Mouse (Mus musculus): ENCODE measurements around the gene Tuba4a. TPM values are rescaled to one million over a fixed set of nuclear protein-coding genes. Genes with fewer than 3 reads are reported as not detected.
A peak's percentile ranks its signal among the peaks of the same experiment; 100 is the strongest.

The Tuba4a gene
- 283 and 585 TPM in 2 replicates for polyA plus RNA-seq (2012; ENCODE audit: insufficient read depth, low replicate concordance)

DNA sequence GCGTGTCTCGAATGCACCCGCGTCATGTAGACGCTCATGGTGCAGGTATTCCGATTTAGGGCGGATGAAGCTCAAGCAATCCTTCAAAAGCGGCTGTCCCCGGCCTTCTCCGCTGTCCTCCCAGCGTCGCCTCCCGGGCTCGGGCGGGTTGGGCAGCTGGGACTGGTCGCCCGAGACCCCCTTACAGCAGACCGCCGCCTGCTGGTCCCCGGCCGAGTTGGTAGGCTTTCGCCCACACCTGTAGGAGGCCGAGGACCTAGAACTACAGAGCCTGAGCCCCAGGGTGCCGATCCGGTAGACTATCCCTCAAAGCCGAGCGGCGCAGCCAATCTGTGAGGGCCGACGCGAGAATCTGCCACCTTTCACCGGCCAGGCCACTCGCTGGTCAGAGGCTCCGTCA lies at the start of gene Tuba4a:
Tuba4a (minus strand) TSS at position 335 of the 400 bp plus-strand sequence.
- TF ChIP-seq FLI1 (IDR thresholded peaks at IDR 0.05; ENCODE audit: low read length) (no peak), GATA1 (IDR thresholded peaks at IDR 0.05; ENCODE audit: borderline replicate concordance, low read length) (no peak)
- peaks cover 83% of the 10 kb centered on the region for H3K4me1 ChIP-seq

DNA sequence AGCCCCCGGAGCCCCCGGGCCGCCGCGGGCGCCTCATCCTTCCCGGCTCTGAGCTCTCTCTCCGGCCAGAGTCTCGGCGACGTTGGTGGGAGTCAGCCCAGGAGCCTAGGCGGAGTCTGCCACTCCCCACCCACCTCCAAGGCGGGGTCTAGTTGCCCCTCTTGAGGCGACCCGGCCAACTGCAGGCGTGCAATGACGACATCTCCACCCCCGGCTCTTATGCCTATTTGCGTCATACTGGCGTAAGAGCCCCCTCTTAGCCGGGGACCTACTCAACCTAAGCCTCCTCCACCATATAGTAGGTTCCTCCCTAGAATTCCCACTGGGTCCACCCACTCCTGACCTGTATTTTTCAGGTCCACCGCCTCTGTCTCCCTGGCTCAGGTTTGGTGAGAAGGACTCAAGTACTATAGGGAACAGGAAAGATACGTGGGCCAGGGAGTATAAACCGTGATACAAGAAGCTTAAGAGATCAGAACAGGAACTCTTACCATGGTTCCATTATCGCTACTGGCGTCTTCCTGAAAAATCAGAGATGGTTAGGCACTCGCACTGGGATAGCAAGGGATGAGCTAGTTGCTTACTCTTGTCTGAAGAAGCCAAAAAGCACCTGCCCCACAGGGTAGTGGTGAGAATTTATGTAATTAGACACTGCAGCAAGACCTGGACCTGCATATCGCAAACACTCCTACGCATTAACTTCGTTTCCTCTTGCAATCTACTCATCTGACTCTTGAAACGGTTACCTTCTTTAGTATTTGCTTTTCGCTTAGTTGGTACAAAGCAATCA lies 44.6 kb upstream of the Tuba4a start, which contains the start of gene Ptprn:
Ptprn (minus strand) TSS at position 412 of the 790 bp plus-strand sequence.
- TF ChIP-seq GATA1 (IDR thresholded peaks at IDR 0.05; ENCODE audit: borderline replicate concordance, low read length) (no peak), FLI1 (IDR thresholded peaks at IDR 0.05; ENCODE audit: low read length) (no peak)
- Histone ChIP-seq H3K9me3 (no peaks in the 10 kb centered on the region), H3K36me3 (replicated peaks; ENCODE audit: low read length) (no peaks in the 10 kb centered on the region), H3K27me3 (replicated peaks) (peaks cover 52% of the 10 kb centered on the region), H3K4me1 (peaks cover 29% of the 10 kb centered on the region), H3K4me3 (replicated peaks) (peak within 1 kb of the TSS; percentile 90)

More for the DNA sequence above, at the start of gene Tuba4a:
- no peaks in the 10 kb centered on the region for H3K9me3 ChIP-seq
- H3K4me3 ChIP-seq (replicated peaks) = peak within 1 kb of the TSS; percentile 96
- peaks cover 37% of the 10 kb centered on the region for H3K36me3 ChIP-seq (replicated peaks; ENCODE audit: low read length)
- H3K27me3 ChIP-seq (replicated peaks) = no peaks in the 10 kb centered on the region

DNA sequence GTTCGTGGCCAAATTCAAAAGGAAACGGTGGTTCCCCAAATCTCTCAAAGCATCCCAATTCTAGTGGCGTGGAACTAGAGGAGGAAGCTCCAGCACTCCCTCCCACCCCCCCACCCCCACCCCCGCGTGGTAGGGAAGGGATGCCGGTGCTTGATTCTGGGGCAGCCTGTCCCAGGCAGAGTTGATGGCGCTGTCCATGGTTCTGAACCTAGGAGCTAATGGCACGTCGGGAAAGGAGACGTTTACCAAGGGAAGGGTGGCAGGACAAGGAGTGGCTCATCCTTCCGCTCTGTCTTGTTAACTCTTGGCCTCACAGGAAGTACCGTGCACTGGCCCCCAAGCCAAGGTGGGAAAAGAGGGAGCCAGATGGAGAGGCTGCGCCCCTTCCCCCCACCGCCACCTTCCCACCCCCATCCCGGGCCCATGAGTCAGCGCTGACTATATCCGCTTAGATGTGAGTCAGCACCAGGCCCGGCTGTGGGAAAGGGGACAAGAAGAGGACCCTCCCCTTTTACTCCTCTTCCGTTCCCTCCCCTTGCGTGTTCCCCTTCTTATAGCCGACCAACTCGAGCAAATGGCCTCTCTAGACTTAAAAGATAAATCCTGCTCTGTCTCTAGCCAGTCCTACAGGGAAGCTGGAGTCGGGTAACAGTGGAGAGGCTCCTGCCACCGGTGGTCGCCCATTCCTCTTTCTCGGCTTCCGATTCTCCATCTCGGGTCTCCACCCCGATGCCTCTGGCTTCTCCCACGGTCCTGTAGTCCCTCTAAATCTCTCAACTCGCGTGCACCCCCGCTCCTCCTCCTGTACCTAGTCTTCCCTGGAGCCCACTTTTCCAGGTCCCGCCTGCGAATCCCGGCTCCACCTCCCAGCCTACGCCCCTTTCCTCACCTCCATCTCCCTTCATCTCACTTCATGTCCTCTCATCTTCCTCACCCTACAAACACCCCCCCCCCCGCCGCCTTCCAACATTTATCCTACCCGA lies 43.6 kb upstream of the Tuba4a start:
- Histone ChIP-seq H3K36me3 (replicated peaks; ENCODE audit: low read length) (no peaks in the 10 kb centered on the region), H3K4me1 (peaks cover 31% of the 10 kb centered on the region), H3K27me3 (replicated peaks) (peaks cover 44% of the 10 kb centered on the region), H3K4me3 (replicated peaks) (peak overlapping the region; percentile 90), H3K9me3 (no peaks in the 10 kb centered on the region)
- no peak for TF ChIP-seq FLI1 (IDR thresholded peaks at IDR 0.05; ENCODE audit: low read length)
- TF ChIP-seq GATA1 (IDR thresholded peaks at IDR 0.05; ENCODE audit: borderline replicate concordance, low read length) = no peak

DNA sequence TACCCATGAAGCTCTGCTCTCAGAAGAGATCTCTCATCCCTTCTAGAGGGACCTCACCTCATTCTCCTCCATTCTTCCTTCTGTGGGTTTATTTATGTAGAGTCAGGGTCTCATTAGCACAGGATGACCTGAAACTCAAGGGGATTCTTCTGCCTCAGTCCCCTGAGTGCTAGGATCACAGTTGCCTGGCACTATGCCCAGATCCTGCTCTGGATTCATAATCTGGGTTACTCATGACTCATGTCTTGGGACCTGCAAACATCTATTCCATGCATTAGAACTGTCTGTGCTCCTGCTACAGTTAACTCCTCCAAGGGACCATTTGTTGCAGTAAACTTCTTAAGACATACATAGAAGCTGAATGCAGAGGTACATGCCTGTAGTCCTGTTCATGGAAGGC lies 41.6 kb upstream of the Tuba4a start:
- H3K4me3 ChIP-seq (replicated peaks) = no peak overlapping the region
- no peaks in the 10 kb centered on the region for H3K9me3 ChIP-seq
- no peak for TF ChIP-seq FLI1 (IDR thresholded peaks at IDR 0.05; ENCODE audit: low read length)
- no peak for TF ChIP-seq GATA1 (IDR thresholded peaks at IDR 0.05; ENCODE audit: borderline replicate concordance, low read length)
- H3K4me1 ChIP-seq = peaks cover 36% of the 10 kb centered on the region
- H3K27me3 ChIP-seq (replicated peaks) = peaks cover 55% of the 10 kb centered on the region
- no peaks in the 10 kb centered on the region for H3K36me3 ChIP-seq (replicated peaks; ENCODE audit: low read length)

DNA sequence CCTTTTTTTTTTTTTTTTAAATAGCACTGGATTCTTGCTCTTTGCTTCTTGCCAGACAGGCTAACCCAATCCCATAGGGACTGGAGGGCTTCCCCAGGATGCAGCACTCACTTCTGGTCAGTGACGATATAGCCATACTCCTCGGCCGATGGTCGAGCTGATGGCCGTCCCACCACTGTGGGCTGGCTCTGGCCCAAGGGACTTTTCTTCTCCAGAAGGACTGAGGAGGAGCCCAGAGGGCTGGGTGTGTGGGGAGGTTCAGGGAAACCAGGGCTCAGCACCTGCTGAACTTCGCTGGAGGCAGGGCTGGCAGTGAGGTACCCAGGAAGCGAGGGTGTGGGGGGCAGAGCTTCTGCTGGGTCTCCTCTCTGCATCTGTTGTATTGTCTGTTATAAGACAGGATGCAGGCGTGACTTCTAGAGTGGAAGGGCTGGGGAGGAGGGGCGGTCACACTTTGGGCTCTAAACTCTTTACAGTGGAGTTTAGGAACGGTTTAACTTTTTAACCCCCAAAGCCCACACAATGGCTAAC lies 35.9 kb upstream of the Tuba4a start:
- Histone ChIP-seq H3K27me3 (replicated peaks) (peaks cover 20% of the 10 kb centered on the region), H3K9me3 (no peaks in the 10 kb centered on the region), H3K4me3 (replicated peaks) (no peak overlapping the region), H3K36me3 (replicated peaks; ENCODE audit: low read length) (no peaks in the 10 kb centered on the region), H3K4me1 (peaks cover 59% of the 10 kb centered on the region)
- TF ChIP-seq FLI1 (IDR thresholded peaks at IDR 0.05; ENCODE audit: low read length) = no peak
- TF ChIP-seq GATA1 (IDR thresholded peaks at IDR 0.05; ENCODE audit: borderline replicate concordance, low read length) = no peak

DNA sequence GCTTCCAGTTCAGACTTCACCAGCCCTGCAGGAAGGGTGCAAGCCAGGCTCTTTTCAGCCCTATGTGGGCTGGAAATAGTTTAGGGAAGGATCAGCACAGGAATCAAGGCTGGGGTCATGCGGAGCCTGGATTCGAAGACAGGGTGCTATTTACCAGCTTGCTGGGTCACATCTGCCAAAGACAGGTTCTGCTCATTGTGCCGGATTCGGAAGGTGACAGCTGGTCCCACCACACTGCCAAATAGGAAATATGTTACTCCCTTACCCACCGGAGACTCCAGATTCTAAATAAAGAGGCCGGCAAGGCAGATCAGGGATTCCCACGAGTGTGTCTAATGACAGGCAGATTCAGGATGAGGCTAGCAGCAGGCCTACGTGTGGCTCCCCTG lies 35.0 kb upstream of the Tuba4a start:
- H3K4me3 ChIP-seq (replicated peaks) = no peak overlapping the region
- peaks cover 2% of the 10 kb centered on the region for H3K36me3 ChIP-seq (replicated peaks; ENCODE audit: low read length)
- peaks cover 68% of the 10 kb centered on the region for H3K4me1 ChIP-seq
- TF ChIP-seq GATA1 (IDR thresholded peaks at IDR 0.05; ENCODE audit: borderline replicate concordance, low read length) (no peak), FLI1 (IDR thresholded peaks at IDR 0.05; ENCODE audit: low read length) (no peak)
- H3K27me3 ChIP-seq (replicated peaks) = peaks cover 15% of the 10 kb centered on the region
- H3K9me3 ChIP-seq = no peaks in the 10 kb centered on the region

DNA sequence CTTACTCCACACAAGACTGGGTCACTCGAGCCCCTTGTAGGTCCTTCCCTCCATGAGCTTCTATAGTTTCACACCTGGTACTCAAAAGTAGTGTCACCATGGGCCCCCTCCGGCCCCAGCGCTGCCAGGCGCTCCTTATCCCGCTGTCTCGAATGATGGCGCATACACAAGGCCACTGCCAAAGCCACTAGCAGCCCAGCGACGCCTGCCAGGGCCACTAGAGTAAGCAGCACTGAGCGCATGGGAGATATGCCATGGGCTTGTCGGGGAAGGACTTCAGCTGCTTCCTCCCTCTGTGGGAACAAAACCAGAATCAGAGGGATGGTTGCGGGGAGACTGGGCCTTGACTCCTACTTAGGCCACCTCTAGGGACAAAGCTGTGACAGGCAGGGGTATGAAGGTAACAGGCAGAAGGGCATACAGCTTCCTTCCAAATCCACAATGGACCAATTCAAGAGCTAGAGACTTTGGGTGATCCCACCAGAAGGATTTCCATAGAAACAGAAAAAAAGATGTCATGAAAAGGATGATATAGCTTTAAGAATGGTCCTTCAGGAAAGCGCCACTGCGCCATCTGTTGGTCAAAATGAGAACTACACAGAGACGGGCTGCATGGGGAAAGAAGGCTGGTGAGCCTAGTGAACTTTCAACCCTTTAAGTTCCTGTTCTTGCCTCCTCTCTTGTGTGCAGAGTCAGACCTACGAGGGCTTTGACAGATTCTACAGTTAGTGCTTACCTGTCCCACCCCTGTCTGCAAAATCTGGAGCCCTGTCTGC lies 34.4 kb upstream of the Tuba4a start:
- TF ChIP-seq FLI1 (IDR thresholded peaks at IDR 0.05; ENCODE audit: low read length) = no peak
- no peak for TF ChIP-seq GATA1 (IDR thresholded peaks at IDR 0.05; ENCODE audit: borderline replicate concordance, low read length)
- H3K36me3 ChIP-seq (replicated peaks; ENCODE audit: low read length) = peaks cover 2% of the 10 kb centered on the region
- peaks cover 13% of the 10 kb centered on the region for H3K27me3 ChIP-seq (replicated peaks)
- no peaks in the 10 kb centered on the region for H3K9me3 ChIP-seq
- peaks cover 74% of the 10 kb centered on the region for H3K4me1 ChIP-seq
- H3K4me3 ChIP-seq (replicated peaks) = no peak overlapping the region

GRCm38 (mm10) chr1:75253029-75253428 lies 33.4 kb upstream of the Tuba4a start:
- TF ChIP-seq FLI1 (IDR thresholded peaks at IDR 0.05; ENCODE audit: low read length) (no peak), GATA1 (IDR thresholded peaks at IDR 0.05; ENCODE audit: borderline replicate concordance, low read length) (no peak)
- Histone ChIP-seq H3K4me3 (replicated peaks) (no peak overlapping the region), H3K27me3 (replicated peaks) (peaks cover 11% of the 10 kb centered on the region), H3K9me3 (no peaks in the 10 kb centered on the region), H3K36me3 (replicated peaks; ENCODE audit: low read length) (peaks cover 2% of the 10 kb centered on the region), H3K4me1 (peaks cover 78% of the 10 kb centered on the region)

DNA sequence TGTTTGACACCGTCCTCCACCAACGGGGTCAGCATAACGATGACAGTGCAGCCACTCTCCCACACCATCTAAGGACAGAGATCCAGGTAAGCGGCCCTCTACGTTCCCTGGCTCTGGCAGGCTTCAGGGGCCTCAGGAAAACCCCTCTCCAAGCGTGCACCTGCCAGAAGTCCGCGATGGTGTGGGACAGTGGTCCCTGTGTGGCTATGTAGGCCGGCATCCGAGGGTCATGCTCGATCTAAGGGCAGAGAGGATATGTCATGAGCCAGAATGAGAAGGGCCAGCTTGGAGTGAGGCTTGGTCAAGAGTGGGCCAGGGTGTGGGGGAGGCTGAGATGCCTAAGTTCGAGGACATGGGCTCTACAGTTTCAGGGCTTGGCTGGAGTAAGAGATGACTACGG lies 32.6 kb upstream of the Tuba4a start:
- H3K36me3 ChIP-seq (replicated peaks; ENCODE audit: low read length) = peaks cover 6% of the 10 kb centered on the region
- peaks cover 83% of the 10 kb centered on the region for H3K4me1 ChIP-seq
- H3K9me3 ChIP-seq = no peaks in the 10 kb centered on the region
- peaks cover 5% of the 10 kb centered on the region for H3K27me3 ChIP-seq (replicated peaks)
- H3K4me3 ChIP-seq (replicated peaks) = no peak overlapping the region
- TF ChIP-seq FLI1 (IDR thresholded peaks at IDR 0.05; ENCODE audit: low read length) (no peak), GATA1 (IDR thresholded peaks at IDR 0.05; ENCODE audit: borderline replicate concordance, low read length) (no peak)
